Mouse (Mus musculus): ENCODE results near the gene Utp6.
"Not testable (repeated sequence)": the region's sequence is repeated elsewhere in the genome, so short reads cannot be mapped to it uniquely, and the experiment has no call there.

Utp6 gene

GRCm38 (mm10) chr11:79962125-79962876 lies at the start of gene Utp6:
Gene Utp6, minus strand, starts transcription at chr11:79962390.
- peak; percentile 97 to 99 for DNase-seq

DNA sequence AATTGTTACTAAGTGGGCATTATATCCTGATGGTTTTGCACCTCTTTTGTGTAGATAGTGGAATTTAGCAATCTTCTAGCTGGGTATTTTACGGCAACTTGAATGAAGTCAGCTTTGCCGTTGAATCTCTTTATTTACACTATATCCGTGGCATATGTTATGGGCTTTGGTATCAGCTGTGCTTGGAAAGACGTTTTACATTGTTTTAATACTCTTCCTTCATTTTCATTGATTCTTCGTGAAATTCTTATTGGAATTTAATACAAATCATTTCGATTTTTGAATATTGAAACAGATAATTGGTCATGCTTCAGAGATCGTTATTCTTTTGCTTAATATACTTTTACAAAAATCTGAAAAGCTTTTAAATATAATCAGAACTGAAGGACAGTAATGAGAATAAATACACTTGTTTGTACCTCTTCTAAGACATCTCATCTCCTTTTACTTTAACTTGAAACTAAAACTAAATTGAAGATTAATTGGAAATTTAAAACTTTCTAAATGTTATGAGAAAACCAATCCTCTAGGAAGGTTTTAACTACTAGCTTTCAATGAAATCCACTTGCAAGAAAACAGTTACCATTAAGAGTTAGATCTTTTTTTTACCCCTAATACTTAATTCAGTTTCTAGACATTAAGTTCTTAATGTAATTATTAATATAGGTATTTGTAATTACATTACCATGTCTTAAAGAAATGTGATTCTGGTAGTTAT lies 32.2 kb upstream of the Utp6 start:
- DNase-seq = no peak

DNA sequence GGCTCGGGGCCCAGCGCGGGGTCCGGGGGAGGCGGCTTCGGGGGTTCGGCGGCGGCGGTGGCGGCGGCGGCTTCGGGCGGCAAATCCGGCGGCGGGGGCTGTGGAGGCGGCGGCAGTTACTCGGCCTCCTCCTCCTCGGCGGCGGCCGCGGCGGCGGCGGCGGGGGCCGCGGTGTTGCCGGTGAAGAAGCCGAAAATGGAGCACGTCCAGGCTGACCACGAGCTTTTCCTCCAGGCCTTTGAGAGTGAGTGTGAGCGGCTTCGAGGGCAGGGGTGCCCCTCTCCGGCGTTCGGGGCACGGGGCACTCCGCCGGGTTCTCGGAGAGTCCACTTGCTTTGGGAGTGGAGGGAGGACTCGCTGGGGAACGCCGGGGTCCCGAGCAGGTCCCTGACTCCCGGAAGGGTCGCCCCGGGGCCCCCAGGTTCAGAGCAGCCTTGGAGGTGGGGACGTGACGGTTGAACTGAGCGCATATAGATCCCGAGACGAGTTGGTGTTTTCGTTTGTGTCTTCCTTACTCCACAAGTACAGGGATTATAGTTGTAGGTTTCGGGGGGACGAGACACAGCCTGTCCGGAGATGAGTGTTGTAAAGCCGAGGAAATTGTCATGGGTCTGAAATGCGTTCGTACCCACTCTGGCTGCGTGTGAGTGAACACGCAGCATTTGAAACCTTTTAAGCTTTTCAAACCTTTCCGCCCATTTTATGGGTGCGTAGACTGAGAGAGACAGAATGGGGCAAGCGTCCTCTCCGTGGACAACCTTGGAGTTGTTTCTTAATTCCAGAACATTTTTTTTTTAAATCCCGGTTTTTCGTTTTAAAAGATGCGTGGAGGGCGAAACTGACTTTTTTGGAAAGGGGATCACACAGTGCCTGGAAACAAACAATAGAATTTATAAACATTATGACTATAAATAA lies 31.4 kb upstream of the Utp6 start:
- no peak for DNase-seq

DNA sequence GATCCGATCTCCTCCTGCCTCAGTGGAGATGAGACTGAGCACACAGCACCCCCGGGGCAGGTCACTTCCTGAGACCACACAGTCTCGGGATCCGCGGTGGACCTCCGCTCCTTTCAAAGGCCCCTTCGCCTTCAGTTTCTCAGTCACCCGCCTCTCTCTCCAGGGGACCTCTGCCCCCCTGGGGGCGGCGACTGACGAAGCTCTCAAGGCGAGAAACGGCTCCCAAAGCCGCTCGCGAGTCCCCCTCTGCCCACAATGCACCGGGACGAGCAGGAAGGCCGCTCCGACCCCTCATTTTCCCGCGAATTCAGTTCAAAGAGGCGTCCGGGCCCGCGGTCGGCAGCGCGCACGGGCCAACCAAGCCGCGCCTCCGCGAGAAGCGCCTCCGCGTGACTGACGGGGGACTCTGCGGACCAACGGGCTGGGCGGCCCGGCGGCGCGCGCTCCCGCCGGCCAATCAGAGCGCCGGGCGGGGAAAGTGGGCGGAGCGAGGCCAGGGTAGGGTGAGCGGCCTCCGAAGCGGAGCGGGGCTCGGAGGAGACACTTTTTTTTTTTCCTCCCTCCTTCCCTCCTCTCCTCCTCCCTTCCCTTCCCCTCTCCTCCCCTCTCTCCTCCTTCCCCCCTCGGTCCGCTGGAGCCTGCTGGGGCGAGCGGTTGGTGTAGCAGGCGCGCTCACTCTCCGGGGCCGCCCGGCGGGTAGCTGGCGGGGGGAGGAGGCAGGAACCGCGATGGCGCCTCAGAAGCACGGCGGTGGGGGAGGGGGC lies 30.6 kb upstream of the Utp6 start, which contains the start of gene Suz12:
Gene Suz12 (plus strand): TSS at position 515 of the 764 bp plus-strand sequence.
- peak; percentile 92 to 94 for DNase-seq

- no peak for DNase-seq
Observed at GRCm38 (mm10) chr11:79992035-79992591, 29.9 kb upstream of the Utp6 start.

DNA sequence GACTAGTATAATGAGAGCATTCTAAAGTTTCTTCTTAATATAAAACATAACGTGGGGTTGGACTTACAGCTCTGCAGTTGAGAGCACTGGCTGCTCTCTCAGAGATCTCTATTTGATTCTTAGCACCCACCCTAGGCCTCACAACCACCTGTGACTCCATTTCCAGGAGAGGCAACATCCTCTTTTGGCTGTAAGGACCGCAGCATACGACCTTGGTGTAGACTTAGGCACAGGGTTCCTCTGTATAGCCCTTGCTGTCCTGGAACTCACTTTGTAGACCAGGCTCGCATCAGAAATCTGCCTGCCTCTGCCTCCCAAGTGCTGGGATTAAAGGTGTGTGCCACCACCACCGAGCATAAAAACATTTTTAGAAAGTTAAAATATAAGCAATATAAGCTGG lies 29.4 kb upstream of the Utp6 start:
- DNase-seq = no peak

GRCm38 (mm10) chr11:79990120-79990519 lies 27.9 kb upstream of the Utp6 start:
- DNase-seq = no peak

DNA sequence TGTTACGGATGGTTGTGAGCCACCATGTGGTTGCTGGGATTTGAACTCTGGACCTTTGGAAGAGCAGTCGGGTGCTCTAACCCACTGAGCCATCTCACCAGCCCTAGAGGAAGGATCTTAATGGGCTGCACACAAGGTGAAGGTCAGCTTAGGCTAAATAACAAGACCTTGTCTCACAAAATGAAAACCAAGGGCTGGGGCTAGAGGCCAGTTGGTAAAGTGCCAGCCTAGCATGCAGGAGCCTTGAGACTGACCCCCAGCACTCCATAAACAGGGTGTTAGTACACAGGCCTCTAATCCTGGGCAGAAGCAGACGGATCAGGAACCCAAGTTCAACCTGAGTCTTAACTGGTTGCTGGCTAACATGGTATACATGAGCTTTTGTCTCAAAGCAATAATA lies 25.7 kb upstream of the Utp6 start:
- no peak for DNase-seq

- DNase-seq = no peak
Observed at GRCm38 (mm10) chr11:79986886-79987285, 24.7 kb upstream of the Utp6 start.

DNA sequence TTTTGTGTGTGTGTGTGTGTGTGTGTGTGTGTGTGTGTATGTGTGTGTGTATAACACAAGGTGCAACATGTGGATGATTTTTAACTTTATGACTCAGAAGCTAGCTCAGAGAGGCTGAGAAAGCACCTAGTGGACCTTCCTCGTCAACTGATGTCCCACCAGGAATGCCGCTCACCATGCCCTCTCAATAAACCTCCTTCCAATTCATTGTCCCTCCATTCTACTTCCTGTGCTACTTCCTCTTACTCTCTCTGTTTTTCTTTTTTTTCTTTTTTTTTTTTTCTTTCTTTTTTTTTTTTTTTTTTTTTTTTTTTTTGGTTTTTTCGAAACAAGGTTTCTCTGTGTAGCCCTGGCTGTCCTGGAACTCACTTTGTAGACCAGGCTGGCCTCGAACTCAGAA lies 15.6 kb upstream of the Utp6 start:
- DNase-seq = not testable (repeated sequence)

GRCm38 (mm10) chr11:79977061-79977460 lies 14.9 kb upstream of the Utp6 start:
- DNase-seq = not testable (repeated sequence)

GRCm38 (mm10) chr11:79976645-79977044 lies 14.5 kb upstream of the Utp6 start:
- DNase-seq = not testable (repeated sequence)

- DNase-seq = no peak
Observed at GRCm38 (mm10) chr11:79976222-79976621, 14.0 kb upstream of the Utp6 start.

- no peak for DNase-seq
Observed at GRCm38 (mm10) chr11:79975377-79975776, 13.2 kb upstream of the Utp6 start.

DNA sequence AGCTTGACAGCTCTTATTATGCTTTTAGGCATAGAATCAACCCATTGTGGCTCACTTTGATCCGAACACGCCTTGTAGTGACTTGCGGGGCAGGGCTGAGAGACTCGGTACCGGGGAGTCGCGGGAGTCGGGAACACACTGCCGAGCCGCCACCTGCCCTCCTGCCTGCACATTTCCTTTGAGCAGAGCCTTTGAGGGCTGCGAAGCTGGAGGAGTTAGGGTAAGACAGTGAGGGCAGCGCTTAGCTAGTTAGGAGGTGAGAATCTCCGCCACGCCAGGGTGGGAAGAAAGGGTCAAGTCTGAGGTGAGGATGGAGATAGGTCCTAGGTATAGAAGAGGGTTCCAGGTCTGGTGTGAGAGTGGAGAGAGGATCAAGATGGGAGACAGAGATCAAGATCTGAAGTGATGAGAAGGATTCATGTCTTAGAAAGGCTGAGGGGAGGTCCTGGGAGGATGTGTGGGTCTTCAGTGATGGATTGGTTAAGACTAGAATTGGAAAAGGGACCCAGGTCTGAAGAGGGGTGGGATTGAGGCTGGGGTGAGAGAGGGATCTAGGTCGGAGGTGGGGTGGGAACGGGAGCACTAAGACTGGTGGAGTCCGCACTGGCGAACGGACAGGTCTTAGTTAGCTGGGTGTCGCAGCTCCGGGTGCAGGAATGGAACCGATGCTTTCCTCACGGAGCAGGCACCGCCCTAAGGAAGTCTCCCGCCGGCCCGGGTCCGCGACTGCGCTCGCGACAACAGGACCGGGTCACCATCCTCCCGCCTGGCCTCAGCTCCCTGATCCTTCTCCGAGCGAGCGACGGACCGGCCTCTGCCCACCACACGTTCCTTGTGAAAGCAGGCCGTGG lies 11.7 kb upstream of the Utp6 start:
- DNase-seq = no peak

GRCm38 (mm10) chr11:79973133-79973532 lies 10.9 kb upstream of the Utp6 start:
- no peak for DNase-seq

DNA sequence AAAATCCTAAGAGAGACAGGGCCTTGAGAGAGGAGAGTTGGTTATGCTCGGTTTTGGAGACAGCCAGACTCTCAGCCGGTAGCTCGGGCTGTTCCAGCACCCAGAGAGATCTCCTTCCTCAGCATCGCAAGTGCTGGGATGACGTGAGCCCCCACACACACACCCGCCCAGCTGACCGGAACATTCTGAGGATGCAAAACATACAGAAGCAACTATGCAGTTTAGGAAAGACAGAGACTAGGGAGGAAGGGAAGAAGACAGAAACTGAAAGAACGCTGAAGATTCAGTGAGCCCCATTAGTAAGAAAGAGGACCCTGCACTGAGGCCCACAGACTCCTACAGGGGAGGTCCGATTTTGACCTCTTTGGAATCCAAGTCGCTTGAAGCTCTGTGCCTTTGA lies 5.6 kb upstream of the Utp6 start:
- no peak for DNase-seq

GRCm38 (mm10) chr11:79965896-79966295 lies 3.7 kb upstream of the Utp6 start:
- peak; percentile 38 to 40 for DNase-seq

DNA sequence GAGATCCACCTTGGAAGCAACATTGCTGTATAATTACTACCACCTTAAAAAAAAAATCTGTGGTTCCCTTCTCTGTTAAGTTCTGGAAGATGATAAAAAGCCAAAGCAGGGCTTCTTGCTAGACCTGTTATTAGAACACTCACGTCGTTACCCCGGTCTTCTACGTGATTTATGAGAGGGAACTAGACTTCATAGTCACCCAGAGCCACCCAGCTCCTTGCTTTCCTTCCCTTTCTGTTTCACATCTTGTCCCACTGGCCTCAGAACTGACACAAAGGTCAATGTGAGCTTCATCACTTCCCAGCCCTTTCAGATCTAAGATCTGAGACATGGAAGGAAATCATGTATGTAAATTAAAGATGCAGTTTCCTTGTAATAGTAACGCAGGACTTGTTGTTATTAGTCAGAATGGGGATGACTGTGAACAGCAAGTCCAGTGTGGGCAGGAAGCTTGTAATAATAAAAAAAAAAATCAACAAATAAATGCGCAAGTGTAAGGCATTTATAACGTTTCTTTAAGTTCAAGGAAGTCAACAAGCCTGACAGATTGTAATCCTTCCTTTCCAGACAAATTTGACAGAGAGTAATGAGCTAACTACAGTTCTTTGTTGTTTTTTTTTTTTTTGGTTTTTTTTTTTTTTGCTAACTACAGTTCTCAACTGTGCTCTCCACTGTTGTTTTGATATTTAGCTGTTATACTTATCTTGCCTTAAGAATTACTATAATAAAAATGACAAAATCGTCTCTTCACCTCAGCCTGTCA lies 1.2 kb upstream of the Utp6 start:
- no peak for DNase-seq

- DNase-seq = no peak
Observed at GRCm38 (mm10) chr11:79962877-79963183, 640 bp upstream of the Utp6 start.

Measured in kidney, adult 8-10 months (tissue).